Mouse (Mus musculus) stomach, embryonic 15.5 days (tissue): ENCODE measurements around the gene Otud7a. TPM values are rescaled to one million over a fixed set of nuclear protein-coding genes. Genes with fewer than 3 reads are reported as not detected.
A peak's percentile ranks its signal among the peaks of the same experiment; 100 is the strongest.
"Not testable (repeated sequence)": the region's sequence is repeated elsewhere in the genome, so short reads cannot be mapped to it uniquely, and the experiment has no call there.

Source experiments
- ATAC-seq: fragments of 200-750 bp; cut with Nextera tagmentation; 2 replicates; pipeline ENCODE4 v1.8.0; 2017; ENCODE audit warnings: low read depth, moderate number of reproducible peaks, moderate TSS enrichment; ENCODE audit not compliant: insufficient read depth, low FRiP score
- H3K27ac ChIP-seq: fragments of 300-500 bp; sonication (generic); 2 replicates; pipeline ENCODE4 v1.5.1; 2015; ENCODE audit warnings: mild to moderate bottlenecking, inconsistent platforms
- H3K27me3 ChIP-seq: fragments of 300-500 bp; sonication (generic); replicated peaks from 2 replicates; pipeline ENCODE4 v1.6.1; 2015; ENCODE audit warnings: inconsistent platforms
- H3K36me3 ChIP-seq: fragments of 300-500 bp; sonication (generic); 2 replicates; pipeline ENCODE4 v1.6.1; 2015; ENCODE audit warnings: inconsistent platforms
- H3K4me1 ChIP-seq: fragments of 300-500 bp; sonication (generic); 2 replicates; pipeline ENCODE4 v1.6.1; 2015; ENCODE audit warnings: inconsistent platforms
- H3K4me2 ChIP-seq: fragments of 300-500 bp; sonication (generic); 2 replicates; pipeline ENCODE4 v1.6.1; 2015; ENCODE audit warnings: mild to moderate bottlenecking, inconsistent platforms
- H3K4me3 ChIP-seq: fragments of 300-500 bp; sonication (generic); replicated peaks from 2 replicates; pipeline ENCODE4 v1.5.1; 2015; ENCODE audit warnings: inconsistent platforms
- H3K9ac ChIP-seq: fragments of 300-500 bp; sonication (generic); 2 replicates; pipeline ENCODE4 v1.6.1; 2015; ENCODE audit warnings: inconsistent platforms
- H3K9me3 ChIP-seq: fragments of 300-500 bp; sonication (generic); 2 replicates; pipeline ENCODE4 v1.6.1; 2016; ENCODE audit warnings: inconsistent platforms
- WGBS: fragments of 180-500 bp; shearing (Covaris S2); methylation state at CpG from one replicate; pipeline ENCODE4 v1.1.7; 2015; 5-methylcytosine and 5-hydroxymethylcytosine counted together
- polyA plus RNA-seq: library from polyadenylated mRNA; unstranded; fragments of >200 nt; fragmentation: Nextera tagmentation; extraction: Ambion mirVana; gene quantifications from 2 replicates; pipeline ENCODE4 v1.2.1, GENCODE M21; 2015

Otud7a gene
- polyA plus RNA-seq, 1 experiment from 2014 or later = 0.46 TPM

GRCm38 (mm10) chr7:63665496-63665895 is 220.9 kb downstream of the Otud7a start:
- Histone ChIP-seq H3K9ac (no peak overlapping the region), H3K9me3 (no peaks in the 10 kb centered on the region), H3K27me3 (no peaks in the 10 kb centered on the region), H3K27ac (no peak overlapping the region), H3K36me3 (no peaks in the 10 kb centered on the region), H3K4me3 (no peak overlapping the region), H3K4me1 (peaks cover 7% of the 10 kb centered on the region; the same call in 1 of the 2 replicates), H3K4me2 (no peak overlapping the region)
- no peak for ATAC-seq
- 87% methylated on average over 3 of the region's 3 CpGs for WGBS

- no peak overlapping the region for H3K4me3 ChIP-seq
- no peaks in the 10 kb centered on the region for H3K9me3 ChIP-seq
- H3K27ac ChIP-seq = no peak overlapping the region
- H3K36me3 ChIP-seq = no peaks in the 10 kb centered on the region
- ATAC-seq = no peak
- no peaks in the 10 kb centered on the region for H3K27me3 ChIP-seq
- WGBS = 33% methylated on average over 15 of the region's 15 CpGs
- H3K9ac ChIP-seq = no peak overlapping the region
- H3K4me2 ChIP-seq = no peak overlapping the region
- H3K4me1 ChIP-seq = peaks cover 7% of the 10 kb centered on the region; the same call in 1 of the 2 replicates
Measured at GRCm38 (mm10) chr7:63667986-63668741, 223.6 kb downstream of the Otud7a start.

GRCm38 (mm10) chr7:63668951-63669350 is 224.4 kb downstream of the Otud7a start:
- no peaks in the 10 kb centered on the region for H3K9me3 ChIP-seq
- 69% methylated on average over 14 of the region's 14 CpGs for WGBS
- H3K27me3 ChIP-seq = no peaks in the 10 kb centered on the region
- no peak for ATAC-seq
- peaks cover 7% of the 10 kb centered on the region; the same call in 1 of the 2 replicates for H3K4me1 ChIP-seq
- H3K27ac ChIP-seq = no peak overlapping the region
- H3K4me3 ChIP-seq = no peak overlapping the region
- H3K4me2 ChIP-seq = no peak overlapping the region
- H3K9ac ChIP-seq = no peak overlapping the region
- H3K36me3 ChIP-seq = no peaks in the 10 kb centered on the region

- not testable (repeated sequence) for ATAC-seq, H3K36me3 ChIP-seq, H3K4me3 ChIP-seq, H3K27ac ChIP-seq, H3K9ac ChIP-seq, H3K4me2 ChIP-seq, H3K9me3 ChIP-seq, H3K27me3 ChIP-seq, H3K4me1 ChIP-seq
- WGBS = 71% methylated on average over 1 of the region's 1 CpGs
Measured at GRCm38 (mm10) chr7:63670911-63671310, 226.4 kb downstream of the Otud7a start.

- ATAC-seq = peak; percentile 21; the same call in 1 of the 2 replicates
Measured at GRCm38 (mm10) chr7:63671904-63672303, 227.4 kb downstream of the Otud7a start.

GRCm38 (mm10) chr7:63676631-63677030 is 232.1 kb downstream of the Otud7a start:
- Histone ChIP-seq H3K36me3 (no peaks in the 10 kb centered on the region), H3K9me3 (no peaks in the 10 kb centered on the region), H3K4me1 (no peaks in the 10 kb centered on the region), H3K9ac (no peak overlapping the region), H3K27ac (no peak overlapping the region), H3K27me3 (no peaks in the 10 kb centered on the region), H3K4me3 (no peak overlapping the region), H3K4me2 (no peak overlapping the region)
- 82% methylated on average over 5 of the region's 5 CpGs for WGBS
- no peak for ATAC-seq

More at GRCm38 (mm10) chr7:63671904-63672303, 227.4 kb downstream of the Otud7a start:
- whole genome bisulfite sequencing = 25% methylated on average over 3 of the region's 3 CpGs
- Histone ChIP-seq H3K36me3 (no peaks in the 10 kb centered on the region), H3K9ac (no peak overlapping the region), H3K4me2 (no peak overlapping the region), H3K27ac (no peak overlapping the region), H3K27me3 (no peaks in the 10 kb centered on the region), H3K4me3 (no peak overlapping the region), H3K9me3 (no peaks in the 10 kb centered on the region), H3K4me1 (peaks cover 7% of the 10 kb centered on the region; the same call in 1 of the 2 replicates)

- no peak for ATAC-seq
- Histone ChIP-seq H3K36me3 (no peaks in the 10 kb centered on the region), H3K27me3 (no peaks in the 10 kb centered on the region), H3K4me1 (no peaks in the 10 kb centered on the region), H3K27ac (no peak overlapping the region), H3K4me2 (no peak overlapping the region), H3K9me3 (no peaks in the 10 kb centered on the region), H3K4me3 (no peak overlapping the region), H3K9ac (no peak overlapping the region)
- WGBS = 35% methylated on average over 2 of the region's 2 CpGs
Measured at GRCm38 (mm10) chr7:63677149-63677548, 232.6 kb downstream of the Otud7a start.

- H3K9ac ChIP-seq = no peak overlapping the region
- no peak overlapping the region for H3K4me3 ChIP-seq
- no peaks in the 10 kb centered on the region for H3K4me1 ChIP-seq
- H3K36me3 ChIP-seq = no peaks in the 10 kb centered on the region
- ATAC-seq = no peak
- no peak overlapping the region for H3K27ac ChIP-seq
- 81% methylated on average over 4 of the region's 4 CpGs for WGBS
- no peaks in the 10 kb centered on the region for H3K9me3 ChIP-seq
- no peaks in the 10 kb centered on the region for H3K27me3 ChIP-seq
- H3K4me2 ChIP-seq = no peak overlapping the region
Measured at GRCm38 (mm10) chr7:63687056-63687455, 242.5 kb downstream of the Otud7a start.

- no peaks in the 10 kb centered on the region for H3K36me3 ChIP-seq
- WGBS = 79% methylated on average over 4 of the region's 4 CpGs
- no peak overlapping the region for H3K4me2 ChIP-seq
Measured at GRCm38 (mm10) chr7:63697921-63698320, 253.4 kb downstream of the Otud7a start.

GRCm38 (mm10) chr7:63717903-63718302 is 273.4 kb downstream of the Otud7a start:
- no peaks in the 10 kb centered on the region for H3K9me3 ChIP-seq
- H3K4me2 ChIP-seq = no peak overlapping the region
- no peak overlapping the region for H3K27ac ChIP-seq
- H3K27me3 ChIP-seq = no peaks in the 10 kb centered on the region
- H3K4me1 ChIP-seq = no peaks in the 10 kb centered on the region
- H3K36me3 ChIP-seq = no peaks in the 10 kb centered on the region
- H3K4me3 ChIP-seq = no peak overlapping the region
- ATAC-seq = no peak
- H3K9ac ChIP-seq = no peak overlapping the region
- 79% methylated on average over 8 of the region's 8 CpGs for WGBS

More at GRCm38 (mm10) chr7:63697921-63698320, 253.4 kb downstream of the Otud7a start:
- H3K4me3 ChIP-seq = no peak overlapping the region
- H3K9ac ChIP-seq = no peak overlapping the region
- no peaks in the 10 kb centered on the region for H3K27me3 ChIP-seq
- H3K4me1 ChIP-seq = no peaks in the 10 kb centered on the region
- no peaks in the 10 kb centered on the region for H3K9me3 ChIP-seq
- no peak for ATAC-seq
- H3K27ac ChIP-seq = no peak overlapping the region

- no peaks in the 10 kb centered on the region for H3K9me3 ChIP-seq
- H3K9ac ChIP-seq = no peak overlapping the region
- no peak overlapping the region for H3K27ac ChIP-seq
- no peaks in the 10 kb centered on the region for H3K36me3 ChIP-seq
- no peak for ATAC-seq
- 81% methylated on average over 13 of the region's 13 CpGs for WGBS
- no peak overlapping the region for H3K4me2 ChIP-seq
- H3K27me3 ChIP-seq = no peaks in the 10 kb centered on the region
- no peak overlapping the region for H3K4me3 ChIP-seq
- no peaks in the 10 kb centered on the region for H3K4me1 ChIP-seq
Measured at GRCm38 (mm10) chr7:63719183-63719944, 274.8 kb downstream of the Otud7a start.

- Histone ChIP-seq H3K9ac (no peak overlapping the region), H3K9me3 (no peaks in the 10 kb centered on the region), H3K4me1 (no peaks in the 10 kb centered on the region), H3K4me2 (no peak overlapping the region), H3K27me3 (no peaks in the 10 kb centered on the region), H3K4me3 (no peak overlapping the region), H3K27ac (no peak overlapping the region), H3K36me3 (no peaks in the 10 kb centered on the region)
- ATAC-seq = no peak
- WGBS = 42% methylated on average over 2 of the region's 2 CpGs
Measured at GRCm38 (mm10) chr7:63720682-63721081, 276.1 kb downstream of the Otud7a start.
